Mouse (Mus musculus) intestine, embryonic 14.5 days (tissue): Measurements from ENCODE around the gene Tmem126b. TPM values are rescaled to one million over a fixed set of nuclear protein-coding genes. Genes with fewer than 3 reads are reported as not detected.

Source experiments
- ATAC-seq: fragments of 200-750 bp; cut with Nextera tagmentation; replicated peaks from 2 replicates; pipeline ENCODE4 v1.8.0; 2017; ENCODE audit warnings: low read depth, moderate number of reproducible peaks, moderate TSS enrichment, moderate library complexity; ENCODE audit not compliant: low FRiP score, low TSS enrichment
- DNase-seq: peaks from one replicate; pipeline ENCODE4 v3.0.0-alpha.2; 2018; ENCODE audit warnings: low spot score
- H3K27ac ChIP-seq: fragments of 300-500 bp; sonication (generic); 2 replicates; pipeline ENCODE4 v1.5.1; 2014; ENCODE audit warnings: low read depth, mild to moderate bottlenecking, control low read depth
- H3K27me3 ChIP-seq: fragments of 300-500 bp; sonication (generic); replicated peaks from 2 replicates; pipeline ENCODE4 v1.6.1; 2014; ENCODE audit warnings: low read length, control low read depth; ENCODE audit not compliant: control insufficient read depth, insufficient read depth
- H3K36me3 ChIP-seq: fragments of 300-500 bp; sonication (generic); 2 replicates; pipeline ENCODE4 v1.6.1; 2014; ENCODE audit warnings: low read length, control low read depth; ENCODE audit not compliant: control insufficient read depth, insufficient read depth
- H3K4me1 ChIP-seq: fragments of 300-500 bp; sonication (generic); replicated peaks from 2 replicates; pipeline ENCODE4 v1.6.1; 2014; ENCODE audit warnings: low read length, control low read depth, mixed read lengths; ENCODE audit not compliant: control insufficient read depth, insufficient read depth
- H3K4me2 ChIP-seq: fragments of 300-500 bp; sonication (generic); 2 replicates; pipeline ENCODE4 v1.6.1; 2014; ENCODE audit warnings: low read length
- H3K4me3 ChIP-seq: fragments of 300-500 bp; sonication (generic); 2 replicates; pipeline ENCODE4 v1.5.1; 2014; ENCODE audit warnings: low read depth, low read length, control low read depth, mixed read lengths
- H3K9ac ChIP-seq: fragments of 300-500 bp; sonication (generic); 2 replicates; pipeline ENCODE4 v1.6.1; 2014; ENCODE audit warnings: mild to moderate bottlenecking, low read length
- H3K9me3 ChIP-seq: fragments of 300-500 bp; sonication (generic); 2 replicates; pipeline ENCODE4 v1.6.1; 2016; ENCODE audit warnings: low read length, control low read depth; ENCODE audit not compliant: control insufficient read depth
- WGBS: fragments of 180-500 bp; shearing (Covaris S2); extraction: QIAGEN DNeasy Blood & Tissue Kit; methylation state at CpG from one replicate; pipeline ENCODE4 v1.1.7; 2014; 5-methylcytosine and 5-hydroxymethylcytosine counted together
- polyA plus RNA-seq: library from polyadenylated mRNA; unstranded; fragments of >200 nt; fragmentation: Nextera tagmentation; extraction: Ambion mirVana; gene quantifications from 2 replicates; pipeline ENCODE4 v1.2.1, GENCODE M21; 2014

The Tmem126b gene
- polyA plus RNA-seq, result 29.1 and 34.4 TPM in 2 replicates

DNA sequence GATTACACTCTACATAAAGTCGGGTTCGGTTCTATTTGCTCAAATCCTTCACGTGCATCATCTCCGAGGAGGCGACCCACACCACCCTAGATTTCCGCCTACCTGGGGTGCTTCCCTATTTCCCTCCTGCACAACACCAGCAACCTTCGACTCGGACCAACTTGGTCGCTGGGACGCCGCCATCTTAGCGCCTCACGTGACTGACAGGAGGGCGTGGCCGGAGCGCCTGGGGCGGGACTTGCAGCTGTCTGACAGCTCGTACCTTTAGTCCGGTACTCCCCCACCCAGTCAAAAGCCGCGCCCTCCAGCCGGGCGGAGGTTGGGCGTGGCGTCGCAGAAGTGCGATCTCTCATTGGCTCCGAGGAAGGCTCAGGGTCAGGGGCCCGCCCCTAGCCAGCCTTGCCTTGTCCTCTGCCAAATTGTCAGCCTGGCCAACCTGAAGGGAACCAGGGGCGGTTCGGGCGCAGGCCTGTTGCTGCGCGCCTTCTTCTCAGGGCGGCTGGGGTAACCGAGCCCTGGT, at the start of gene Tmem126b:
Gene Tmem126b (minus strand): TSS at position 209 of the 520 bp plus-strand sequence.
- peaks cover 11% of the 10 kb centered on the region; the same call in 1 of the 2 replicates for H3K27me3 ChIP-seq
- peak within 1 kb of the TSS; percentile 69 for H3K9ac ChIP-seq
- no peaks in the 10 kb centered on the region; the same call in 1 of the 2 replicates for H3K36me3 ChIP-seq
- no peaks in the 10 kb centered on the region for H3K9me3 ChIP-seq
- peak; percentile 99 for DNase-seq
- peak within 1 kb of the TSS; percentile 83 for H3K4me3 ChIP-seq
- peak within 1 kb of the TSS; percentile 94 for H3K4me2 ChIP-seq
- peak within 1 kb of the TSS; percentile 54; the same call in 1 of the 2 replicates for H3K27ac ChIP-seq
- peaks cover 9% of the 10 kb centered on the region; the same call in 1 of the 2 replicates for H3K4me1 ChIP-seq
- ATAC-seq, result peak; percentile 100
- WGBS, result under 1% methylated on average over 36 of the region's 36 CpGs

DNA sequence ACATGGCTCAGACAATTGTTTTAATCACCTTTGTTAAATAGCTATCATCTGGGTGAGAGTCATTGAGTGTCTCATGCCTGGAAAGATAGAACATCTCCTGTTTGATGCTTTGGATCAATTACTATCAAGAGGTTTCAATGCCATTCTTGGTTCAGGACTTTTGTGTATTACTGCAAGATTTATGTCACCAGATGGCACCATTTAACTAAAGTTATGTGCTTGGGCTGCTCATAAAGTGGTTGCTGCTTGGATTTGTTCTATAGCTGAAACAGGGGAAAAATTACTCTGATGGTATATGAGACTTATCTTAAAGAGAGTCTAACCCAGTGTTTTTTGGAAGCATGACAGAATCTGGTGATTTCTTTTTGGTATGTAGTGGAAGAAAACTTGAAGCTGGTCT, 36.5 kb upstream of the Tmem126b start:
- no peak overlapping the region for H3K9ac ChIP-seq
- H3K27me3 ChIP-seq, result no peaks in the 10 kb centered on the region
- ATAC-seq (no peak), DNase-seq (no peak)
- no peak overlapping the region for H3K27ac ChIP-seq
- no peaks in the 10 kb centered on the region for H3K36me3 ChIP-seq
- no peak overlapping the region for H3K4me3 ChIP-seq
- H3K9me3 ChIP-seq, result no peaks in the 10 kb centered on the region
- no peaks in the 10 kb centered on the region for H3K4me1 ChIP-seq
- no peak overlapping the region for H3K4me2 ChIP-seq

DNA sequence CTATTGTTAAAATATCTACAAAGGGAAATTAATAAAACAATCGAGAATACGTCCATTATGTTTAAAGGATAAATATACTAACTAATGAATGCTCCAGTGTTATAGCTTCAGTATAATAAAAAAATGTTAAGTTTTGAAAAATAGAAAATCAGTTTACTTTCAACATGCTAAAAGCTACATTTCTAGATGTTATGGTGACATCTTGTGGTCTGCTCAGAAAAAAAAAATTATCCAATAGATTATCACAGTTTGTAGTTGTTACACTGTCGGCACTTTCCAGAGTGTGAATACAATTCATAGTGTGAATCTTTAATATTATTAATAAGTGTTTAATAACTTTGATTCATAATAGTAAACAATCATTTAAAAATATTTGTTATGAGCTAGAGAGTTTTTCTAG, 32.3 kb upstream of the Tmem126b start:
- ATAC-seq (no peak), DNase-seq (no peak)
- no peak overlapping the region for H3K9ac ChIP-seq
- H3K9me3 ChIP-seq, result no peaks in the 10 kb centered on the region
- WGBS, result 66% methylated on average over 3 of the region's 3 CpGs
- H3K27ac ChIP-seq, result no peak overlapping the region
- H3K36me3 ChIP-seq, result no peaks in the 10 kb centered on the region
- H3K4me3 ChIP-seq, result no peak overlapping the region
- no peaks in the 10 kb centered on the region for H3K4me1 ChIP-seq
- no peaks in the 10 kb centered on the region for H3K27me3 ChIP-seq
- no peak overlapping the region for H3K4me2 ChIP-seq

DNA sequence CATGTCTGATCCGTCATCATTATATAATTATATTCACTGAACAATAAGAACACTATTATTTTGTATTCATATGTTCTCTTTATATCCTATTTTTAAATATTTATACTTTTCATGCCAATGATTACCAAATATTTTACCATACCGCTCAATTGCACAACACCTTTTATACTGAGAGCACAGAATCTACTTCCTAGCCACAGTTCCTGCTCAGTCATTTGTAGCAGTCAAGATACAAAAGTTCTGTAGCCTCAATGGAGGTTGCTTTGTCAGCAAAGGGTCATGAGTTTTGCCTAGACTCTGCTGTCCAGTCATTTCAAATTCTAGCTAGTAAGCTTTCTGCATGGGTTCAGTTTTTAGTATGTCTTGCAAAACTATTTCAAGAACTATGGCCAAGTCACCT, 6.8 kb upstream of the Tmem126b start:
- H3K36me3 ChIP-seq, result no peaks in the 10 kb centered on the region
- no peak for DNase-seq
- H3K9ac ChIP-seq, result no peak overlapping the region
- H3K4me2 ChIP-seq, result no peak overlapping the region
- no peak overlapping the region for H3K27ac ChIP-seq
- 91% methylated on average over 2 of the region's 2 CpGs for WGBS
- H3K4me3 ChIP-seq, result no peak overlapping the region
- H3K9me3 ChIP-seq, result no peaks in the 10 kb centered on the region
- peaks cover 8% of the 10 kb centered on the region; the same call in 1 of the 2 replicates for H3K27me3 ChIP-seq
- H3K4me1 ChIP-seq, result no peaks in the 10 kb centered on the region
- ATAC-seq, result no peak

DNA sequence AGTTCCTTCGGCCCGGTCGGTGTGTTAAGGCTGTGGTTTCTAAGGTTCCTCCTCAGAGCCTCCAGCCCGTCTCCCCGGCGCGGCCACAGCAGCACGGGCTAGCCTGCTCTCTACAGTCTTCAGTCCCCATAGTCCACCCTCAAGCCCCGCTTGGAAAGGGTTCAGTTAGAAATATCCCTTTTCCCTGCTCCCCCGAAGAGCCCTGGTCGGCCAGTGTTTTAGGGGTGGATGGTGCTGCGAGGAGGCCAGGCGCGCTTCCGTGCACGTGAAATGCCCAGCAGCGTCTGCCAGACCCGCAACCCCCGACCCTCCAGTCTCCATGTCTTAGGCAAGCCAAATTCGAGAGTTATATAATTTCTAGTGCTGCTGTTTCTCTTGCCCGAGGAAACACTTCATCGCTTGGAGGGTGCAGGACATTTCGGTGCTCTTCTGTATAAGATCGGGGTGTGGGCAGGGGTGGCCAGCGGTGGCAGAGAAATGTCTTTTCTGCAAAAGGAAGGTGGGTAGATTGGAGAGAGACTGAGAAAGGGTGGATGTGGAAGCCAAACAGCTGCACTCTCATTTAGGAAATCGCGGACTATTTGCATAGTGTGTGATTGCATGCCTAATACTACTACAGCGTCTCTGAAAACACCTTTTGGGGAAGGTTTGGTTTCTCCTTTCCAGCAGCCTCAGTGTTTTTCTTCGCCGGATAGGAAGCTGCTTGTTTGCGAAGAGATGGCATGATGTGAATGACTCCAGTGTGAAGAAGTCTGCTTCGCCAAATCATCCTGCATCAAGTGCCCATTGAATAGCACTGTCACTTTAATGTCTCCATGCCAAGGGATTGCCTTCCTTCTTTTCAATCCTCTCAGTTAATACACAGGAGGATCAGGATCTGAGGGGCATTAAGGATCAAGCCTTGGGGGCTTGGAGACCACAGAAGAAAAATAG, 778 bp upstream of the Tmem126b start, which contains the start of gene Dlg2:
Gene Dlg2 (plus strand): TSS at position 360 of the 933 bp plus-strand sequence.
- under 1% methylated on average over 32 of the region's 32 CpGs for WGBS
- Histone ChIP-seq H3K9me3 (no peaks in the 10 kb centered on the region), H3K27me3 (peaks cover 11% of the 10 kb centered on the region; the same call in 1 of the 2 replicates), H3K4me2 (peak within 1 kb of the TSS; percentile 94), H3K4me3 (peak within 1 kb of the TSS; percentile 83), H3K36me3 (no peaks in the 10 kb centered on the region), H3K4me1 (peaks cover 9% of the 10 kb centered on the region; the same call in 1 of the 2 replicates), H3K27ac (peak within 1 kb of the TSS; percentile 54; the same call in 1 of the 2 replicates), H3K9ac (peak within 1 kb of the TSS; percentile 69)
- ATAC-seq (no peak; the same call in 1 of the 2 replicates), DNase-seq (no peak)

DNA sequence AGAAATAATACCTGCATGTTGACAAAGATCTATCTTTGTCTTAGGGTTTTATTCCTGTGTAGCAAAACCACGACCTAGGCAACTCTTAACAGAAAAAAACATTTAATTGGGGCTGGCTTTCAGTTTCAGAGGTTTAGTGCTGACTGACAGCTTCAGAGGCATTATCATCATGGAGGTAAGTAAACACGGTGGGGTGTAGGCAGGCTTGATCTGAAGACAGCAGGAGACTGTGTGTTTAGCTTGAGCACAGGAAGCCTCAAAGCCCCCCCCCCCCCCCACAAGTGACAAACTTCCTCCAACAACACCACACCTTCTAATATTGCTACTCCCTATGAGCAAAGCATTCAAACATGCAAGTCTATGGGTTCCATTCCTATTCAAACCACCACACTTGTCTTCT, 2.3 kb downstream of the Tmem126b start:
- no peak for ATAC-seq
- peaks cover 9% of the 10 kb centered on the region; the same call in 1 of the 2 replicates for H3K4me1 ChIP-seq
- H3K36me3 ChIP-seq, result peaks cover 13% of the 10 kb centered on the region
- no peak overlapping the region for H3K9ac ChIP-seq
- WGBS, result 73% methylated on average over 2 of the region's 2 CpGs
- H3K4me2 ChIP-seq, result no peak overlapping the region
- H3K27me3 ChIP-seq, result peaks cover 6% of the 10 kb centered on the region; the same call in 1 of the 2 replicates
- no peak for DNase-seq
- no peak overlapping the region for H3K4me3 ChIP-seq
- no peaks in the 10 kb centered on the region for H3K9me3 ChIP-seq
- no peak overlapping the region for H3K27ac ChIP-seq

DNA sequence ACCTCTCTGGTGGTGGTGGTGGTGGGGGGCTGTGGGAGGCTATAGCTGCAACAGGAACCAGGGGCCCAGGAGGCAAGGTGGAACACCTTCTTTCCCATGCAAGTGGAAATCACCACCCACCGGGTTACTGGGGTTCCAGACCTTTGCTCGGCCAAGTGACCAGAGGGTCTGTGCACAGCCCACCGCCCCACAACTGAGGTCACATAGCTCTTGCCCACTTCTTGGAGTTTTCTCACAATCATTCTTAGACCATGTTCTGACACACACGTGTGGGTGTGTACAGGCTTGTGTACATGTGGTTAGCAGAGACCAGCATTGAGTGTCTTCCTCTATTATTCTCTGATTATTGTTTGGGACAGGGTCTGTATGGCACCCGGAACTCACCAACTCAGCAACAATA, 14.4 kb downstream of the Tmem126b start:
- Histone ChIP-seq H3K27ac (no peak overlapping the region), H3K4me1 (no peaks in the 10 kb centered on the region), H3K9ac (no peak overlapping the region), H3K36me3 (no peaks in the 10 kb centered on the region), H3K4me3 (no peak overlapping the region), H3K4me2 (no peak overlapping the region), H3K9me3 (no peaks in the 10 kb centered on the region), H3K27me3 (no peaks in the 10 kb centered on the region)
- ATAC-seq, result no peak
- WGBS, result 91% methylated on average over 5 of the region's 5 CpGs
- DNase-seq, result no peak

DNA sequence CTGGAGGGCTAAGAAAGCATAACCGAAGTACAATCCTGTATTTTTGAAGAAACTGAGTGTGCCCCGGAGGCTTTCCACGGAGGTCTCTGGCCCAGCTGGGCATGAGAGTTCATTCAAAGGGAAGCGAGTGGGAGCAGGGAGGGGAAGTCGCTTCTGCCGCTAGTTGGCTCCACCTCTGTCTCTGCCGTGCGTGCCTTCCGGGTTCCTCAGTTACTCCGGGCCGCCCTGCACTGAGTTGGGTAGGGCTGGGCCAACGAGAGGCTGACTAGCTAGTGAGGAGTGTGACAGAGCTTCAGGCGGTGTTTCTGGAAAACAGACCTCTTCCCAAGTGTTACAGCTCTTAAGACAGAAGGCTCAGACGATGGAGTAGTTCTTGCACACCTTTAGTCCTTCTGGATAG, 14.9 kb downstream of the Tmem126b start:
- Histone ChIP-seq H3K36me3 (no peaks in the 10 kb centered on the region), H3K4me2 (no peak overlapping the region), H3K9me3 (no peaks in the 10 kb centered on the region), H3K27ac (no peak overlapping the region), H3K27me3 (no peaks in the 10 kb centered on the region), H3K4me3 (no peak overlapping the region), H3K4me1 (peaks cover 5% of the 10 kb centered on the region), H3K9ac (no peak overlapping the region)
- WGBS, result 20% methylated on average over 14 of the region's 14 CpGs
- no peak for ATAC-seq
- peak; percentile 56 for DNase-seq
